Comparison of ENCODE assay signal across 9 mouse cellular contexts in genomic region chr7:25390054-25390770, GRCm38 (mm10). TPM values are rescaled to one million over a fixed set of nuclear protein-coding genes. Genes with fewer than 3 reads are reported as not detected.
DNase-seq lines count a peak whose midpoint lies in the region; ATAC-seq and TF ChIP-seq lines count a peak whose summit lies in the region.
"Had no signal": no experiment of that assay in that cellular context is flagged by ENCODE, and none has a peak within 500 bp of the region (broad histone marks: within the 10 kb centered on the region; RNA-seq: fewer than 3 reads in every experiment).

No protein-coding gene starts in this region.

- H3K9me3 ChIP-seq in liver, embryonic 13.5 days (replicated peaks), result no peaks in the 10 kb centered on the region
- H3K9me3 ChIP-seq in stomach, postnatal 0 days (ENCODE audit: control insufficient read depth, low read length), result no peaks in the 10 kb centered on the region
- H3K9me3 ChIP-seq: hindbrain, embryonic 15.5 days had no signal

- no peak for TF ChIP-seq EP300 in stomach, postnatal 0 days (optimal IDR thresholded peaks at IDR 0.05)

- H3K9ac ChIP-seq in liver, embryonic 13.5 days, result peak overlapping the region; percentile 60
- peak overlapping the region; percentile 35; the same call in 1 of the 2 replicates for H3K9ac ChIP-seq in stomach, postnatal 0 days (ENCODE audit: low read length)
- H3K9ac ChIP-seq: hindbrain, embryonic 15.5 days had no signal

- peak overlapping the region; percentile 35 for H3K4me2 ChIP-seq in liver, embryonic 13.5 days
- H3K4me2 ChIP-seq in stomach, postnatal 0 days (replicated peaks; ENCODE audit: low read depth), result peak overlapping the region; percentile 23; the same call in 1 of the 2 replicates
- H3K4me2 ChIP-seq: hindbrain, embryonic 15.5 days had no signal

- 29% methylated on average over 8 of the region's 8 CpGs for WGBS in cerebellum, adult 2 months
- 57% methylated on average over 8 of the region's 8 CpGs for WGBS in liver, embryonic 13.5 days (ENCODE audit: insufficient replicate concordance)
- 44% methylated on average over 8 of the region's 8 CpGs for WGBS in stomach, postnatal 0 days

- no peak overlapping the region for H3K4me3 ChIP-seq in cerebellum, adult 2 months (replicated peaks; ENCODE audit: insufficient read depth, low read depth, low read length)
- no peak overlapping the region for H3K4me3 ChIP-seq in liver, embryonic 13.5 days (replicated peaks)
- H3K4me3 ChIP-seq in stomach, postnatal 0 days (ENCODE audit: low read depth, low read length), result no peak overlapping the region
- H3K4me3 ChIP-seq: hindbrain, embryonic 15.5 days had no signal

- intact Hi-C loops in heart, postnatal 25 days (cut with DNase I), result no loop called here

- peaks cover 55% of the 10 kb centered on the region for H3K4me1 ChIP-seq in cerebellum, adult 2 months (ENCODE audit: control insufficient read depth, insufficient read depth, low read length)
- H3K4me1 ChIP-seq in liver, embryonic 13.5 days (replicated peaks), result peaks cover 83% of the 10 kb centered on the region
- H3K4me1 ChIP-seq in stomach, postnatal 0 days (replicated peaks; ENCODE audit: control insufficient read depth, insufficient read depth), result peaks cover 21% of the 10 kb centered on the region

- no peak for TF ChIP-seq CTCF in cerebellum, adult 2 months (IDR thresholded peaks at IDR 0.05; ENCODE audit: borderline replicate concordance, insufficient read depth, low read depth, low read length)
- no peak for TF ChIP-seq CTCF in stomach, postnatal 0 days (IDR thresholded peaks at IDR 0.05; ENCODE audit: low read depth)

- no peaks in the 10 kb centered on the region for H3K27me3 ChIP-seq in cerebellum, adult 2 months (ENCODE audit: control insufficient read depth, insufficient read depth, low read length)
- peaks cover 9% of the 10 kb centered on the region; the same call in 1 of the 2 replicates for H3K27me3 ChIP-seq in liver, embryonic 13.5 days
- H3K27me3 ChIP-seq in stomach, postnatal 0 days (ENCODE audit: control insufficient read depth, insufficient read depth, low read length), result no peaks in the 10 kb centered on the region
- H3K27me3 ChIP-seq: hindbrain, embryonic 15.5 days had no signal

- TF ChIP-seq POLR2A in cerebellum, adult 2 months (IDR thresholded peaks at IDR 0.05; ENCODE audit: borderline replicate concordance, insufficient read depth, low read length), result no peak

- ATAC-seq in cerebellum, adult (ENCODE audit: insufficient number of reproducible peaks, low FRiP score, low TSS enrichment), result no peak
- ATAC-seq in liver, embryonic 13.5 days (ENCODE audit: low read depth), result peak; percentile 93
- peak; percentile 85 for ATAC-seq in stomach, postnatal 0 days (ENCODE audit: low FRiP score, low TSS enrichment)

- DNase-seq in cerebellum, adult 2 months, result peak in 1 of 2 experiments; percentile 22
- DNase-seq in urinary bladder, adult 2 months (ENCODE audit: low spot score), result peak; percentile 66
- DNase-seq in urinary bladder, postnatal 10 days (ENCODE audit: low spot score), result no peak
- peak; percentile 82 for DNase-seq in heart, postnatal 25 days (ENCODE audit: low spot score)
- DNase-seq in liver, embryonic 13.5 days, result peak; percentile 73
- DNase-seq in stomach, postnatal 0 days (ENCODE audit: low spot score), result peak; percentile 79
- no peak for DNase-seq in frontal cortex, postnatal 14 days (ENCODE audit: low spot score in 2 of 2)

- H3K27ac ChIP-seq in cerebellum, adult 2 months (ENCODE audit: insufficient read depth, low read length), result peak overlapping the region; percentile 37; the same call in 1 of the 2 replicates
- peak overlapping the region; percentile 65 for H3K27ac ChIP-seq in liver, embryonic 13.5 days
- H3K27ac ChIP-seq in stomach, postnatal 0 days (replicated peaks), result peak overlapping the region; percentile 85
- H3K27ac ChIP-seq: hindbrain, embryonic 15.5 days had no signal

- H3K36me3 ChIP-seq in liver, embryonic 13.5 days, result peaks cover 4% of the 10 kb centered on the region; the same call in 1 of the 2 replicates
- H3K36me3 ChIP-seq in stomach, postnatal 0 days (ENCODE audit: control insufficient read depth, insufficient read depth, low read length), result no peaks in the 10 kb centered on the region

RNA-seq across cellular contexts. Expression of gene Lipe, which starts 8.3 kb away (rescaled TPM):
- 12.1 and 12.3 TPM in 2 replicates for polyA plus RNA-seq in cerebellum, adult 2 months (2012; rRNA removed)
- 24.8 and 25.1 TPM in 2 replicates for polyA plus RNA-seq in urinary bladder, adult 2 months (2012; rRNA removed)
- 10 to 100 TPM; 40.5 to 41.5 TPM for total RNA-seq in heart, postnatal 25 days (2021)
- 2.4 and 2.7 TPM in 2 replicates for polyA plus RNA-seq in liver, embryonic 13.5 days (2015; fragmentation: Nextera tagmentation; extraction: Ambion mirVana)
- polyA plus RNA-seq in stomach, postnatal 0 days (2015; fragmentation: Nextera tagmentation; extraction: Ambion mirVana), result 10.3 and 12.5 TPM in 2 replicates

RNA-seq across cellular contexts. Expression of gene Cnfn, which starts 20.7 kb away (rescaled TPM):
- 0.59 TPM in 1 of 2 replicates, not detected in the other for polyA plus RNA-seq in cerebellum, adult 2 months (2012; rRNA removed)
- polyA plus RNA-seq in urinary bladder, adult 2 months (2012; rRNA removed), result not detected in 2 replicates
- not detected for total RNA-seq in heart, postnatal 25 days (2021)
- polyA plus RNA-seq in liver, embryonic 13.5 days (2015; fragmentation: Nextera tagmentation; extraction: Ambion mirVana), result 0.15 TPM in 1 of 2 replicates, not detected in the other
- polyA plus RNA-seq in stomach, postnatal 0 days (2015; fragmentation: Nextera tagmentation; extraction: Ambion mirVana), result 4,615 and 4,883 TPM in 2 replicates
- polyA plus RNA-seq: hindbrain, embryonic 15.5 days had no signal

RNA-seq across cellular contexts. Expression of gene Cxcl17, which starts 22.5 kb away (rescaled TPM):
- not detected in 2 replicates for polyA plus RNA-seq in cerebellum, adult 2 months (2012; rRNA removed)
- 0.08 and 0.16 TPM in 2 replicates for polyA plus RNA-seq in urinary bladder, adult 2 months (2012; rRNA removed)
- total RNA-seq in heart, postnatal 25 days (2021), result not detected
- polyA plus RNA-seq in liver, embryonic 13.5 days (2015; fragmentation: Nextera tagmentation; extraction: Ambion mirVana), result not detected in 2 replicates
- 6.8 and 8.8 TPM in 2 replicates for polyA plus RNA-seq in stomach, postnatal 0 days (2015; fragmentation: Nextera tagmentation; extraction: Ambion mirVana)

Comparison
In these comparisons a context has a peak if more than half of its experiments do, and no peak if none do; other contexts are left out.
1. DNase-seq: peak in urinary bladder, adult 2 months (single experiment), heart, postnatal 25 days (single experiment), liver, embryonic 13.5 days (single experiment) and stomach, postnatal 0 days (single experiment); none in urinary bladder, postnatal 10 days (single experiment) and frontal cortex, postnatal 14 days (0 of 2).
2. RNA of gene Cnfn, which starts 20.7 kb away (polyA plus RNA-seq): 4,615 to 4,883 TPM in stomach, postnatal 0 days; 0.59 TPM in cerebellum, adult 2 months, 0.15 TPM in liver, embryonic 13.5 days and not detected in urinary bladder, adult 2 months; every median in the first group is over 1,000 times any median in the second.
3. Peak in every context shown above with its lines, with median percentiles within 50 percentile points of each other: H3K27ac ChIP-seq.